Comparison of ENCODE assay signal across 17 mouse cellular contexts in genomic region chr4:124987711-124988097, GRCm38 (mm10). TPM values are rescaled to one million over a fixed set of nuclear protein-coding genes. Genes with fewer than 3 reads are reported as not detected.
DNase-seq lines count a peak whose midpoint lies in the region; ATAC-seq and TF ChIP-seq lines count a peak whose summit lies in the region.
"Had no signal": no experiment of that assay in that cellular context is flagged by ENCODE, and none has a peak within 500 bp of the region (broad histone marks: within the 10 kb centered on the region; RNA-seq: fewer than 3 reads in every experiment).

No protein-coding gene starts in this region.

- no peak for DNase-seq in heart, embryonic 10.5 days (ENCODE audit: low spot score)
- DNase-seq in heart, adult 18-20 months: no peak
- DNase-seq in kidney, postnatal 0 days (ENCODE audit: low spot score): no peak
- no peak for DNase-seq in kidney, postnatal 25 days
- DNase-seq in neural tube, embryonic 10.5 days (ENCODE audit: extremely low spot score, low spot score): no peak
- DNase-seq in cerebellum, postnatal 25 days: no peak
- DNase-seq: adrenal gland, postnatal 14 days; cerebellum, adult 18-20 months; gastrocnemius, postnatal 25 days; lung, adult 2 months; right cerebral cortex, postnatal 4 days; thymus, postnatal 36 days had no signal

- H3K27me3 ChIP-seq in heart, embryonic 10.5 days (ENCODE audit: insufficient read depth, poor library complexity, severe bottlenecking): peaks cover 93% of the 10 kb centered on the region
- H3K27me3 ChIP-seq in kidney, postnatal 0 days (ENCODE audit: insufficient read depth, low read length): peaks cover 26% of the 10 kb centered on the region; the same call in 1 of the 2 replicates
- H3K27me3 ChIP-seq in neural tube, embryonic 13.5 days: peaks cover 92% of the 10 kb centered on the region
- peaks cover 94% of the 10 kb centered on the region for H3K27me3 ChIP-seq in forebrain, embryonic 13.5 days

- H3K4me1 ChIP-seq in heart, embryonic 10.5 days: peaks cover 57% of the 10 kb centered on the region
- peaks cover 7% of the 10 kb centered on the region; the same call in 1 of the 2 replicates for H3K4me1 ChIP-seq in kidney, postnatal 0 days (replicated peaks; ENCODE audit: insufficient read depth, low read length)
- H3K4me1 ChIP-seq in neural tube, embryonic 13.5 days (replicated peaks): peaks cover 40% of the 10 kb centered on the region
- H3K4me1 ChIP-seq in forebrain, embryonic 13.5 days: peaks cover 37% of the 10 kb centered on the region

- no peaks in the 10 kb centered on the region for H3K36me3 ChIP-seq in heart, embryonic 10.5 days
- H3K36me3 ChIP-seq in kidney, postnatal 0 days (ENCODE audit: insufficient read depth, low read length): no peaks in the 10 kb centered on the region
- no peaks in the 10 kb centered on the region for H3K36me3 ChIP-seq in neural tube, embryonic 13.5 days
- H3K36me3 ChIP-seq in forebrain, embryonic 13.5 days (ENCODE audit: poor library complexity, severe bottlenecking): no peaks in the 10 kb centered on the region
- H3K36me3 ChIP-seq: hindbrain, embryonic 13.5 days; neural tube, embryonic 15.5 days had no signal

- 6% methylated on average over 10 of the region's 10 CpGs for WGBS in heart, embryonic 10.5 days
- WGBS in kidney, postnatal 0 days: 3% methylated on average over 10 of the region's 10 CpGs
- WGBS in neural tube, embryonic 13.5 days: 5% methylated on average over 10 of the region's 10 CpGs
- 11% methylated on average over 10 of the region's 10 CpGs for WGBS in forebrain, embryonic 13.5 days

- no peaks in the 10 kb centered on the region for H3K9me3 ChIP-seq in heart, embryonic 10.5 days
- H3K9me3 ChIP-seq in kidney, postnatal 0 days (replicated peaks; ENCODE audit: low read length): no peaks in the 10 kb centered on the region
- no peaks in the 10 kb centered on the region for H3K9me3 ChIP-seq in neural tube, embryonic 13.5 days
- no peaks in the 10 kb centered on the region for H3K9me3 ChIP-seq in forebrain, embryonic 13.5 days (replicated peaks)
- H3K9me3 ChIP-seq: hindbrain, embryonic 13.5 days; neural tube, embryonic 15.5 days had no signal

- TF ChIP-seq CTCF in kidney, postnatal 0 days (IDR thresholded peaks at IDR 0.05; ENCODE audit: low read depth): no peak

- peak overlapping the region; percentile 62 for H3K4me2 ChIP-seq in kidney, postnatal 0 days (ENCODE audit: low read length)
- H3K4me2 ChIP-seq in neural tube, embryonic 13.5 days: no peak overlapping the region
- peak overlapping the region; percentile 30 for H3K4me2 ChIP-seq in forebrain, embryonic 13.5 days

- no peak overlapping the region for H3K9ac ChIP-seq in kidney, postnatal 0 days (ENCODE audit: low read depth, low read length)
- H3K9ac ChIP-seq in neural tube, embryonic 13.5 days: no peak overlapping the region
- H3K9ac ChIP-seq in forebrain, embryonic 13.5 days: no peak overlapping the region
- H3K9ac ChIP-seq: neural tube, embryonic 15.5 days had no signal

- H3K27ac ChIP-seq in heart, embryonic 10.5 days: no peak overlapping the region
- no peak overlapping the region for H3K27ac ChIP-seq in kidney, postnatal 0 days
- no peak overlapping the region for H3K27ac ChIP-seq in neural tube, embryonic 13.5 days (replicated peaks)
- no peak overlapping the region for H3K27ac ChIP-seq in forebrain, embryonic 13.5 days
- H3K27ac ChIP-seq: hindbrain, embryonic 13.5 days; neural tube, embryonic 15.5 days had no signal

- H3K4me3 ChIP-seq in heart, embryonic 10.5 days: peak overlapping the region; percentile 62
- H3K4me3 ChIP-seq in kidney, postnatal 0 days (replicated peaks; ENCODE audit: low read depth, low read length): peak overlapping the region; percentile 49
- no peak overlapping the region for H3K4me3 ChIP-seq in neural tube, embryonic 13.5 days
- H3K4me3 ChIP-seq in forebrain, embryonic 13.5 days: peak overlapping the region; percentile 1; the same call in 1 of the 2 replicates

- no peak for ATAC-seq in kidney, postnatal 0 days (replicated peaks; ENCODE audit: low FRiP score, low read depth)
- ATAC-seq in neural tube, embryonic 13.5 days (ENCODE audit: low read depth): 0 out of 2 replicates have a peak, but pooled peaks have one; percentile 19
- ATAC-seq in forebrain, embryonic 13.5 days: no peak
- ATAC-seq: intestine, embryonic 16.5 days had no signal

RNA-seq across cellular contexts. Expression of gene Rspo1, which starts 1.5 kb away (rescaled TPM):
- polyA plus RNA-seq in heart, embryonic 10.5 days (2016; fragmentation: Nextera tagmentation; extraction: Ambion mirVana): 6.2 and 12.9 TPM in 2 replicates
- total RNA-seq in heart, adult 18-20 months (2021): 1 to 10 TPM; 3.1 to 4.3 TPM
- 13.6 and 17.4 TPM in 2 replicates for polyA plus RNA-seq in kidney, postnatal 0 days (2015; fragmentation: Nextera tagmentation; extraction: Ambion mirVana)
- 1.5 and 1.7 TPM in 2 replicates for polyA plus RNA-seq in neural tube, embryonic 13.5 days (2015; fragmentation: Nextera tagmentation; extraction: Ambion mirVana)
- polyA plus RNA-seq in forebrain, embryonic 13.5 days (2015; fragmentation: Nextera tagmentation; extraction: Ambion mirVana): 4.9 and 8.5 TPM in 2 replicates

RNA-seq across cellular contexts. Expression of gene Gnl2, which starts 28.7 kb away (rescaled TPM):
- polyA plus RNA-seq in heart, embryonic 10.5 days (2016; fragmentation: Nextera tagmentation; extraction: Ambion mirVana): 71.8 and 86.2 TPM in 2 replicates
- total RNA-seq in heart, adult 18-20 months (2021): 10 to 100 TPM; 28.6 to 29.2 TPM
- polyA plus RNA-seq in kidney, postnatal 0 days (2015; fragmentation: Nextera tagmentation; extraction: Ambion mirVana): 63.7 and 66.1 TPM in 2 replicates
- polyA plus RNA-seq in neural tube, embryonic 13.5 days (2015; fragmentation: Nextera tagmentation; extraction: Ambion mirVana): 91.6 and 94.2 TPM in 2 replicates
- 83.2 and 90.8 TPM in 2 replicates for polyA plus RNA-seq in forebrain, embryonic 13.5 days (2015; fragmentation: Nextera tagmentation; extraction: Ambion mirVana)

RNA-seq across cellular contexts. Expression of gene Cdca8, which starts 48.6 kb away (rescaled TPM):
- 147 and 176 TPM in 2 replicates for polyA plus RNA-seq in heart, embryonic 10.5 days (2016; fragmentation: Nextera tagmentation; extraction: Ambion mirVana)
- under 1 TPM; 0.41 to 0.57 TPM for total RNA-seq in heart, adult 18-20 months (2021)
- 42.8 and 53.9 TPM in 2 replicates for polyA plus RNA-seq in kidney, postnatal 0 days (2015; fragmentation: Nextera tagmentation; extraction: Ambion mirVana)
- 30.1 and 38.2 TPM in 2 replicates for polyA plus RNA-seq in neural tube, embryonic 13.5 days (2015; fragmentation: Nextera tagmentation; extraction: Ambion mirVana)
- polyA plus RNA-seq in forebrain, embryonic 13.5 days (2015; fragmentation: Nextera tagmentation; extraction: Ambion mirVana): 172 and 179 TPM in 2 replicates

RNA-seq across cellular contexts. Expression of gene 9930104L06Rik, which starts 50.9 kb away (rescaled TPM):
- 11.6 and 12.7 TPM in 2 replicates for polyA plus RNA-seq in heart, embryonic 10.5 days (2016; fragmentation: Nextera tagmentation; extraction: Ambion mirVana)
- total RNA-seq in heart, adult 18-20 months (2021): 10 to 100 TPM in 1 of 2 experiments, 1 to 10 TPM in 1; 7.8 to 10.9 TPM
- 7.4 and 8.3 TPM in 2 replicates for polyA plus RNA-seq in kidney, postnatal 0 days (2015; fragmentation: Nextera tagmentation; extraction: Ambion mirVana)
- 13.3 and 17.1 TPM in 2 replicates for polyA plus RNA-seq in neural tube, embryonic 13.5 days (2015; fragmentation: Nextera tagmentation; extraction: Ambion mirVana)
- polyA plus RNA-seq in forebrain, embryonic 13.5 days (2015; fragmentation: Nextera tagmentation; extraction: Ambion mirVana): 13.9 and 16.3 TPM in 2 replicates
